Mouse (Mus musculus): ENCODE measurements around the gene Gm28374. TPM values are rescaled to one million over a fixed set of nuclear protein-coding genes. Genes with fewer than 3 reads are reported as not detected.
"Not testable (repeated sequence)": the region's sequence is repeated elsewhere in the genome, so short reads cannot be mapped to it uniquely, and the experiment has no call there.

Gene Gm28374
- total RNA-seq, 2 experiments from 2014 or later = not detected

DNA sequence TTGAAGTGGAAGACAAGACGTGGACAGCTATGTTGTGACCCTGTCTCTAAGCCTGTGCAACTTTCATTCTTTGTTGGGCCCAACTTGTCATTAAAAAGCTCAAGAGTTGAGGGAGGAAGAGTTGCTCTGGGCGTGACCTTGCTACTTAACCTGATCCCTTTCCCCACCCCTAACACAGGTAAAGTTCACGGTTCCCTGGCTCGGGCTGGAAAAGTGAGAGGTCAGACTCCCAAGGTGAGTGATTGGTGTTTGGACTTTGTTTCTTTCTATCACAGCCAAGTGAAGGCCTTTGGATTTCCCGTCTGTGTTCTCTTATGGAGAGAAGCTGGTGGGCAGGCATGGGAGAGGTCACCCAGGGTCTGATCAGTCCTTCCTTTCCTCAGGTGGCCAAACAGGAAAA lies 23.1 kb downstream of the Gm28374 start:
- ATAC-seq (replicated peaks; ENCODE audit: low FRiP score, poor library complexity, severe bottlenecking) = no peak

DNA sequence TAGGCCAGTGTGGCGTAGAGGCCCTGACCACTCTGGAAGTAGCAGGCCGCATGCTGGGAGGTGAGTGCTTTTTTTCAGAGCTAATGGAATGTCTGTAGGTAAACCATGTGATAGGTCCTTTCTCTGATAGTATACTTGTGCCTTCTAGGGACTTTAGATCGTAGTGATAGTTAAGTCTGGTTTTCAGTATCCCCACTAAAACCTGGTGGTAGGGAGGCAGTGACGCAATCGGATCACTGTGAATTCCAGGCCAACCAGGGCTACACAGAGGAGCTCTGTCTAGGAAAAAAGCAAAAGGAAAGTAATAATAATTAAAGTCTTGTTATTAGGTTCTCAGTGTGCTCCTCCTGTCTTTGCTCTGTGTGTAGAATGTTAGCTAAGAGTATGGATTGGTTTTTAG lies 23.5 kb downstream of the Gm28374 start:
- ATAC-seq (replicated peaks; ENCODE audit: low FRiP score, poor library complexity, severe bottlenecking) = no peak

DNA sequence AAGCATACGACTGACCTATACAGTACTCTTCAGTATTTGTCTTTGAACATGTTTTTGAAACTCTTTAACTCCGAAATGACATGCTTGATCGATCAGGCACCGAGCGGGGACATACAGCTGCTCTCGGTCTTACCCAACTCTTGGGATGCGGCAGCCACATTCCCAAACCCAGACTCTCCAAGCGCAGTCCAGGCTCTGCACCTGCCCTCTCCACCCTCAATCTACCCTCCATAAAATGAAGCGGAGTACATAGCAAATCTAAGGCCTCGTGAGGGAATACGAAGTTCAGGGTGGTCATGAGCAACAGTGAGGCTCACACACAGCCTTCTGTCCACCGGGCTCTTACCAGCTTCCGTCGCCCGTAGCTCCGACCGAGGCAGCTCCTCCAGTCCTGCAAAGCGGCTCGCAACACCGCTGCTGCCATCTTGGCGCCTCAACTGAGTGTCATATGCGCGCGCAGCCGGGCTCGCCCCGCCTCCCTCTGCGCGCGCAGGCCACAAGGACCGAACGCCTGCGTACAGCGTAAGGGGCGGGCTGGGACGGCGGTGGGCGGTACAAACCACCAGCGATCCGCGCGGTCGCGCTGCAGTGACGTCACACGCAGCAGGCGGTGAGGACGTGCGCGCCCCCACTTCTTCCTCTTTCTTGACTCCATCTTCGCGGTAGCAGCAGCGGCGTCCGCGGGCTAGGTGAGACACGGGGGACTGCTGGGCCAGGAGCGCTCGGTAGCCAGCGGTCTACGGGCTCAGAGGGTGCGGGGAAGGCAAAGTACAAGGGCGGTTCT lies 24.6 kb downstream of the Gm28374 start, which contains the start of the genes Mrpl49 and Fau:
Mrpl49 (minus strand) TSS at position 473 of the 784 bp plus-strand sequence.
Fau (plus strand) TSS at position 532 of the 784 bp plus-strand sequence.
- peak; percentile 77 for ATAC-seq (replicated peaks; ENCODE audit: low FRiP score, poor library complexity, severe bottlenecking)

DNA sequence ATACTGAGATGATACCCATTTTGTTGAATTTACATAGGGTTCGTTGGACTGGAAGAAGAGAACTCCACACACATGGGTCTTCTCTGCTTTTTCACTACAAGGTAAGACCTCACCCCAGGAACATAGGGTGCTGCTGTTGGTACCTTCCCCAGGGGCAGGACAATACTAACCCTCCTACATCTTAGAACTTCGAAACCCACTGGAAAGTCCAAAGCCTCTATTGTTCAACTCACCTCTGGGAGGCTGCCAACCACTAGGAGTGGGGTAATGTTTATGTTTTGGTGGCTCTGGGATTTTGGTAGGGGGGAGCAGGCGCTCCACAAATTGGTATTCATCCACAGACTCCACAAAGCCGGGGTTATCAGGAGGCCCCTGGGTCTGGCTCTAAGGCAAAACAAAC lies 25.4 kb downstream of the Gm28374 start:
- no peak for ATAC-seq (replicated peaks; ENCODE audit: low FRiP score, poor library complexity, severe bottlenecking)

DNA sequence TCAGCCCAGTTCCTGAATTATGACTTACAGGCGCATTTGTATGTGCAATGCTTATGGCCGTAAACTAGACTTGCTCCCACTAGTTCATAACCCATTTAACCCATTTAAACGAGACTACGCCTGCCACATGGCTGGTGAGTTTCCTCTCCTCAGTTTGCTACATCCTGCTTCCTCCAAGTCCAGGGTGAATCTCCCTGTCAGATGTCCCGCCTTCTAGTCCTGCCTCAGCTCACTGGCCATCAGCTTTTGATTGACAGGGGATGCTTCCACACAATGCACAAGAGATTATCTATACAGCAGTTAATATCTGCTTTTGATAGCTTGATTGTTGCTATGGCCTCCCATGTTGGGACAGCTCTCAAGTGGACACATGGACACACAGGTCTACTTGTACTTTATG lies 27.8 kb downstream of the Gm28374 start:
- ATAC-seq (replicated peaks; ENCODE audit: low FRiP score, poor library complexity, severe bottlenecking) = no peak

DNA sequence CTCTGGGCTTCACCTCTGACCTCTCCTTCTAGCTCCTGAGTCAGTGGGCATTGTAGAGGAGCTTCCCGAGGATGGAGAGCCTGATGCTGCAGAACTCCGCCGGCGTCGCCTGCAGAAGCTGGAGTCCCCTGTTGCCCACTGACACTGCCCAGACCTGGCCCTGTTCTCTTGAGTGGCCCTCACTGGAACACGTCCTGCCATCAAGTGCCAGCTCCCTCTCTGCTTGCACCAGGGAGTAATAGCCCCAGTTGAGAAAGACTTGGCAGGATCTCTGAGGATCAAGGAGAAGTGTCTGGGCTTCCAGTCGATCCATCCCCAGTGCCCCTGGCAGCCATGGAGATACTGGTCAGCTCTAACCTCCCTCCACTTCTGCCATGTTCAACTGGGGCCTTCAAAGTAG lies 29.5 kb downstream of the Gm28374 start:
- ATAC-seq (replicated peaks; ENCODE audit: low FRiP score, poor library complexity, severe bottlenecking) = no peak

DNA sequence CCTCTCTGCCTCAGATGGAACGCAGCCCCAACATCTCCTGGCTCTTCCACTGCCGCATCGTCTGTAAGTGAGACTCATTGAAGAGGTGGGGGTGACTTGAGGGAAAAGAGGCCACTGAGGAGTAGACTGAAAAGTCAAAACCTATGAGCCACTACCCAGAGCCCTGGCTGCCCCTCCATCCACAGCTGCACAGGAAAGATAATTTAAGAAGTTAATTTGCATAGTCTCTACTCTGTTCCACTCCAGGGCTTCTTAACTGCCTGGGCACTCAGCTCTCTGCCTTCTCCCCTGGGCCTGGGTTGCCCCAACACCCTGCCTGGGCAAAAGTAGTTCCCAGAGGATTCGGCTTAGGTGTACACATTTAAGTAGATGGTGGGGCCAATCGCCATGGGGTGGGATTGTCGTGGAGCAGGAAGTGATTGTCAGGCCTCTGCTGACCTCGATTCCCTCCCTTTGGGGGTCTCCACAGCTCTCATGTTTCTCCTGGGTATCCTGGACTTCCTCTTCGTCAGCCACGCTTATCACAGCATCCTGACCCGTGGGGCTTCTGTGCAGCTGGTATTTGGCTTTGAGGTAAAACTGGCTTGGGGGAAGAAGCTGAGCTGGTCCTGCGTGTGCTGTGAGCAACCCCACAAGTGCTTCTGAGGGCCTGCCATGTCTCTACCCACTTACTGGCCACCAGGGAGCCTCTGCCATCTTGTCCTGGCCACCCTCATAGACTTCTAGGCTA lies 33.2 kb downstream of the Gm28374 start:
- no peak for ATAC-seq (replicated peaks; ENCODE audit: low FRiP score, poor library complexity, severe bottlenecking)

DNA sequence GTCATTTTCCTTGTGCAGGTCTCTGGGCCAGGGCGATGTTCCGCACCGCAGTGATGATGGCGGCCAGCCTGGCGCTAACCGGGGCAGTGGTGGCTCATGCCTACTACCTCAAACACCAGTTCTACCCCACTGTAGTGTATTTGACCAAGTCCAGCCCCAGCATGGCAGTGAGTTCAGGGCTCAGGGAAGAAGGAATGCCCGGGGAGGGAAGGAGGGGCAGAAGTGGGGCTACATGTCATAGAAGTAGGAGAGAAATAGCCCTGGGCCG lies 34.2 kb downstream of the Gm28374 start:
- ATAC-seq (replicated peaks; ENCODE audit: low FRiP score, poor library complexity, severe bottlenecking) = no peak

DNA sequence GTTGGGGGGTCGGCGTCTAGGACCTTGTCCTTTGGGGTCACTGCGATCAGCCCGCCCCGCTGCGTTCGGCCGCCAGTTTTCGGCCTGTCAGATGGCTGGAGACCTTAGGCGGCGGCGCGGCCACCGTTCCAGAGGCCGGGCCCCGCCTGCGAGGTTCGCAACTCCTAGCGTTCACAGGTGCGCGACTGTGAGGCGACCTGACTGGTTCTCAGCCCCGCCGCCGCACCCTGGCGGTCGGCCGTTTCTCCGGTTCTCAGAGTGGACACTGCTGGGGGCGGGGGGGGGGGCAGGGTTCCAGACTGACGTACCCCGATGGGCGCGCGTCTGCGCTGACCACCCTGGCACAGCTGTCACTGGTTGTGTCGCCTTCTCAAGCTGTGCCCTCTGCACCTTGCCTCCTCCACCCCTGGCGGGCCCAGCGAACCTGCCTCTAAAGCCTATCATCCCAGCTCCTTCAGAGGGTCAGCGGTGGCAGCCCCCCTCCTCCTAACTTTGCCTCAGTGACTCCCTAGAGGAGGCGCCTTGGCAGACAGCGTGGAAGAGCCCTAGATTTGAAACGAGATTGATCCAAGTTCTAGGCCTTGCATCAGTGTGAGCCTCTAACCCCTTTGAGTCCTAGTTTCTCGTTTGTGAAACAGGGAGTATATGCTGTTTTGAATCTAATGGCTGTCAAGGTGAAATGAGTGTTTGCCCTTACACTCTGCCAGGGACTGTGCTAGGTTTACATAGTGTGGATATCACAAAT lies 34.7 kb downstream of the Gm28374 start:
- peak; percentile 18; the same call in 1 of the 2 replicates for ATAC-seq (replicated peaks; ENCODE audit: low FRiP score, poor library complexity, severe bottlenecking)

DNA sequence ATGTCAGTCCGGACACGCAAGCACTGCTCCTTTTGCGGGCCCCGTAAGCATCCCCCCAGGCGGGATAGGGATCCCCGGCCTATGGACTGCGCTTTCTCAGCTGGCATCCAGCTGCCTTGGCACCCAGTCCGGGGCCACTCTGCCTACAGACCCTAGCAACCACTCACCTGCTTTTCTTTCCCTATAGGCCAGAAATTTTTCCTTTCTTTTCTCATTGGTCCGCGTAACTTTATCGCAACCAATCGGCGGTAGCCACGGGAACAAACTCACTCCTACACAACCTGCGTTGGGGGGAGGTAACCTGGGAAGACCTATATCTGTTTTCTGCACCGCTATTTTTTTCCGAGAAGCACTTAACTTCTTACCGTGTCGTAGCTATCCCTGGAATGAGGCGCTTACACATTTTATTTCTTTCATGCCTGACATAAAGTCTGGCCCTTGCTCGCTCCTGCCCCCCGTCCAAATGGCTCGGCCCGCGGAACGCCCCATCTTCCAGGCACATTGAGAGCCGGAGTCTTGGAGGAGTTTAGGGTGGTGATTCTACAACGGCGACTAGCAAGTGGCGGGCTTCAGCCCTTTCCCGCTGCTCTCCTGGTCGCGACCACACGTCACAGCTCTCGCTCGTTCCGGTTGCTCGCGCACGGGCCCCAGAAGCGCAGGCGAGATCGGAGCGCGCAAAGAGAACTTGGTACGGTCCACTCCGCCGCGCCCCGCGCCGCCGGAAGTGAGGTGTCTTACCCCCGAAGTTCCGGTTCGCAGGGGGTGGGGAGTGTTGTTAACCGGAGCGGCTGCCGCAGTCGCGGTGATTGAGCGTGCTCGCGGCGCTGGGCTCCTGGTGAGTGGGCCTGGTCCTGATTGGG lies 35.5 kb downstream of the Gm28374 start, which contains the start of gene Syvn1:
Syvn1 (plus strand) TSS at position 283 of the 860 bp plus-strand sequence.
- peak; percentile 85 for ATAC-seq (replicated peaks; ENCODE audit: low FRiP score, poor library complexity, severe bottlenecking)

DNA sequence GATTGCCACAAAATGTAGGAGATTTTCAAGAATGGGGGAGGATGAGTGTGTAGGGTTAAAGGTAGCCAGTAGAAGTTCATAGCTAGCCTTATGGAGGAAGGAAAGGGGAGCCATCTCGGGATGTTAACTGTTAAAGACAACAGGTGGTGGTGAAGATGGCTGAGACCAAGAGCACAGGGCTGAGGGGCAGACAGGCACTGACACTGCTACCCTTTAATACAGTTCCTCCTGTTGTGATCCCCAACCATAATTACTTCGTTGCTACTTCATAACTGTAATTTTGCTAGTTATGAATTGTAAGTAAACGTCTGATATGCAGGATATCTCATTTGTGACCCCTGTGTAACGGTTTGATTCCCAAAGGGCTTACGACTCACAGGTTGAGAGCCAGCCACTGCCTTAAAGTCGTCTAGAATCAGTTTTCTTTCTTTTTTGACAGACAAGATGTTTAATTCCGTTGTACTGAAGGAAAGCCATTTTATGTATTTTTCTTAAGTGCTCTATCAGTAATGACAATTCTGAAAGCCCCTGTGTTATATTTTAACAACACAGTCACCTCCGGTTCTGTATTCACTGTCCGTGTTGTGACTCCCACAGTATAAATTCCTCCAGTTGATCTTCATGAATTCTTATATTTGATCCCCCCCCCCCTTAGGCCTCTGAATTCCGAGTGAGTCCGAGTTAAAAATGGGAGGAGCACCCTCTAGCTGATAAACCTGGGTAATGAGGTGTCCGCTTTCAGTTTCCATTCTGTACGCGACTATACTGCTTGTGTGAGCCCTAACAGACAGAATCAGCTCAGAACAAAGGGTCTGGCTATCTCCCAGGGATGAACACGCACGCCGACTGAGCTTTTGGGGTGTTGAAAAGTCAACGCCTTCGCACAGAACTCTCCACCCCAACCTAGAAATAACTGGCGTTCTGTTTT lies 36.4 kb downstream of the Gm28374 start:
- peak; percentile 67 for ATAC-seq (replicated peaks; ENCODE audit: low FRiP score, poor library complexity, severe bottlenecking)

DNA sequence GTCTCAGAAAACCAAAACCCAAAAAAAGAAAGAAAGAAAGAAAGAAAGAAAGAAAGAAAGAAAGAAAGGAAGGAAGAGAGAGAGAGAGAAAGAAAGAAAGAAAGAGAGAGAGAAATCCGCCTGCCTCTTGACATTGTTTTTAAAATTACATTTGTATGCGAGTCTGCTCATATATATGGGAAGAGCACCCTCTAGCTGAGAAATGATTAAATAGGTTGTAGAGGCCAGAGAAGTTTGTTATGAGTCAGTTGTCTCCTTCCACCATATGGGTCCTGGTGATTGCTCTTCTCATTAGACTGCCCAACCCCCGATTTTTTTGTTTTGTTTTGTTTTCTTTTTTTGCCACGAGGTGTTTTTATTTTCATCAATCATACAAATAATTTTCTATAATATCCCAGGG lies 38.0 kb downstream of the Gm28374 start:
- not testable (repeated sequence) for ATAC-seq (replicated peaks; ENCODE audit: low FRiP score, poor library complexity, severe bottlenecking)

DNA sequence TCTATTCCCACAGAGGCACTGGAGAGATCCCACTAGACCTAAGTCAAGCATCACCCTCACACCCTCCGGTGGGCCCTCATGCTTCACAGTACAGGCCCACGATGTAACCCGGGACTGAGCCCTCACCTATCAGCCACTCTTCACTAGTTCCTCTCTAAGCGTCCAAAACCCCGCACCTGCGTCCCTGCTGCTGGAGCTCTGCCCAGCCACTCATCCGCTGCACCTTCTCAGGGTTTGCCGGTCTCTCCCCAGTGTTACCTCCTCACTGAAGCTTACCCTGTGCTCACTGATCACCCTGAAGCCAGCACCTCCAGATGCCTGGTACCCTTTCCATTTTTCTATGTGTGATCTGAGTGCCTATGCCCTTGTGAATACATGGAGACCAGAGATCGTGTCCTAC lies 39.8 kb downstream of the Gm28374 start:
- ATAC-seq (replicated peaks; ENCODE audit: low FRiP score, poor library complexity, severe bottlenecking) = no peak

DNA sequence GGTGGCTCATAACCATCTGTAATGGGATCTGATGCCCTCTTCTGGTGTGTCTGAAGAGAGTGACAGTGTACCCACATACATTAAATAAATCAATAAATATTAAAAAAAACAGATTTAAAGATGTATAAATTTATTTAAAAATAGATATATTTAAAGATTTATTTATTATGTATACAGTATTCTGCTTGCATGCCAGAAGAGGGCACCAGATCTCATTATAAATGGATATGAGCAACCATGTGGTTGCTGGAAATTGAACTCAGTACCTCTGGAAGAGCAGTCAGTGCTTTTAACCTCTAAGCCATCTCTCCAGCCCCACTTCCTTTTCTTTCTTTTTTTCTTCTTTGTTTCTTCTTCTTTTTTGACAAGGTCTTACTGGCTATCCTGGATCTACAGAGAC lies 42.1 kb downstream of the Gm28374 start:
- ATAC-seq (replicated peaks; ENCODE audit: low FRiP score, poor library complexity, severe bottlenecking) = no peak

DNA sequence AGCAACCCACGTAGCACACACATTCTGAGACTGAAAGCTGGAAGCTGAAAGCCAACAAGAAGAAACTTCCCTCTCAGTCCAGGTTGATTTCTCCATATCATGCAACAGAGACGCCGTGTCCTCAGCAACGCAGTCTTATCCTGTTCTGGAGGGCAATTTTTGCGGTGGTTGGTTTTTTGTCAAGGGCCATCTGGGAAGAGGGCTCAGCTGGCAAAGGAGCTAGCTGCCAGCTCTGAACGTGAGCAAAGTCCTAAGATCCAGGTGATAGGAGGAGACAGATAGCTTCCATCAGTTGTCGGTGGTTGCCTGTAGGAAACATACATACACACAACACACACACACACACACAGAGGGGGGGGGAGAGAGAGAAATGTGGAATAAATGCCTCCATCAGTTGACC lies 43.7 kb downstream of the Gm28374 start:
- ATAC-seq (replicated peaks; ENCODE audit: low FRiP score, poor library complexity, severe bottlenecking) = no peak

DNA sequence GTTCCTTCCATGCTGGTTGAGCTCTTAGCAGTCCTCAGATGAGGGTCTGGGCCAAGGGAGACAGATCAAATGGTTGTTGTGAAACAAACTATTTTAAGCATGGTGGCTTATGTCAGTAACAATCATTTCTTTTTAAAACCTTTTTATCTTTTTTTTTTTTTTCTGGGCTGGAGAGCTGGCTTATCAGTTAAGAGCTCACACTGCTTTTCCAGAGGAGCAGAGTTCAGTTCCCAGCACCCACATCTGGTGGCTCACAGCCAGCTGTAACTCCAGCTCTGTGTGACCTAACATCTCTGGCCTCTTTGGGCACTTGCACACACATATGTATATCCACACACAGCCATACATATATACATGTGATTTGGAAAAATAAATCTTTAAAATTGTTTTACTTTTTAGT lies 44.4 kb downstream of the Gm28374 start:
- ATAC-seq (replicated peaks; ENCODE audit: low FRiP score, poor library complexity, severe bottlenecking) = no peak

DNA sequence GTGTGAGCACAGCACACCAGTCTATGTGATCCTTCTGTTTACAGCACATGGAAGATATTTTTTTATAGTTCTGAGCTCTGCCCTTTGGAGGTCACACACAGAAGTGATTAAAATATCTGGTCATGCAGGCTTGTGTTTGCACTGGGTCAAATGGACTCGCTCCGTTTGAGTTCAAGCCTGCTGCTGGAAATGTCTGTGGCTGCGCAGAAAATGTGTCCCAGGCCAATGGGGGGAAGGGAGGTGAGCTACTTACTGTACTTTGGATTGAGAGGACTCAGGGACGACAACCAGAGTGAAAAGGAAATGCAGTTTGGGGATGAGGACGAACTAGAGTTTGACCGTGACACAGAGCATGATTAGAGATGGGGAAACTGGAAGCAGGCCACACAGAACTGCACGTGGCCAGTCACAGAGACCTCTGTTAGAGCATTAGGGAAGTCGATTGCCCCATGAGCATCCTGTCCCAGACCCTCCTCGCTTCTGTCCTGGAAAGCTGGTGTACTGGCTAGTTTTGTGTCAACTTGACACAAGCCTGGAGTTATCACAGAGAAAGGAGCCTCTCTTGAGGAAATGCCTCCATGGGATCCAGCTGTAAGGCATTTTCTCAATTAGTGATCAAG lies 46.0 kb downstream of the Gm28374 start:
- ATAC-seq (replicated peaks; ENCODE audit: low FRiP score, poor library complexity, severe bottlenecking) = no peak

All from erythroblast, adult 5-6 weeks (primary cell).